Mouse (Mus musculus): ENCODE data around the gene Papola. TPM values are rescaled to one million over a fixed set of nuclear protein-coding genes. Genes with fewer than 3 reads are reported as not detected.

The Papola gene
- polyA plus RNA-seq, 1 experiment, result 99.3 TPM

DNA sequence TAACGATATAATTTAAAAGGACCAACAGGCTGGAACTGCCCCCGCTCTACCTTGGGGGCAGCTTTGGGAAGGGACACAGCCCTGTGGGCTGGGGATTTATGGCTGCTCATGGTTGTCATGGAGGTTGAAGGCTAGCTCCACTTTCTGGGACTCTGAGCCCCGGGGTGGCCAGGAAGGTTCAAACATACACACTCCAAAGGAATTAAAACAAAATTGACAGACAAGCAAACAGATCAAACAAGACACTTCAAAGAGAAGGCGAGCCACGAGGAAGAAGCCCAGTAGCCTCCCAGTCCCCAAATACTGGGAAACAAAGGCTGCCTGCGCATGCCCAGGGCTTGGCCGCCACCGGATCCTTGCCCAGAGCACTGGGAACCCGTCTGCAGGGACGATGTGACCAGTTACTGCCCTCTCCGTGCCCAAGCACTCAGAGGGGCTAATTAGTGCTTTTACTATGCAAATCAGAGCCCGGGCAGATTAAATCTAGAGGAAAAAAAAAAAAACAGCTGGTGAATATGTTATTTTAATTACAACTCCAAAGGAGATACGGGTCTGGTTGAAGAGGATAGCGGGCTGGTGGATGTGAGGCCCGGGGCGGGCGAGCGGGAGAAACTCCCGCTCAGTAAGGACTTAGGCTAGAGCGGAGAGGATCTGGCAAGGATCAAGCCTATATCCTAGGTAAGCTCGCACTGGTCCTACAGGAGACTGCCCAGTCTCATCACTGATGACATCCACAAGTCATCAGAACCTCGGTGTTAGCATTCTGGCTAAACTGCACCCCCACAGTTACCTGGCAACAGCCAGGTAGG lies 100.2 kb downstream of the Papola start:
- no peaks in the 10 kb centered on the region for H3K4me1 ChIP-seq (ENCODE audit: control insufficient read depth, insufficient read depth, low read length)
- H3K27ac ChIP-seq (ENCODE audit: insufficient read depth, low read length), result no peak overlapping the region
- 30% methylated on average over 22 of the region's 22 CpGs for WGBS
- DNase-seq, result no peak
- no peak overlapping the region for H3K4me3 ChIP-seq (replicated peaks; ENCODE audit: insufficient read depth, low read depth, low read length)
- no peak for TF ChIP-seq CTCF (IDR thresholded peaks at IDR 0.05; ENCODE audit: borderline replicate concordance, insufficient read depth, low read depth, low read length)
- no peak for TF ChIP-seq POLR2A (IDR thresholded peaks at IDR 0.05; ENCODE audit: borderline replicate concordance, insufficient read depth, low read length)
- H3K27me3 ChIP-seq (ENCODE audit: control insufficient read depth, insufficient read depth, low read length), result peaks cover 2% of the 10 kb centered on the region; the same call in 1 of the 2 replicates

Other genes with a start within 250 kb of the Papola start
- 0.68 and 0.70 TPM in 2 replicates for gene Bdkrb2, start 221.5 kb upstream of the Papola start, polyA plus RNA-seq (2012; rRNA removed)
- 0.36 TPM in 1 of 2 replicates, not detected in the other for gene Bdkrb1, start 181.6 kb upstream of the Papola start, polyA plus RNA-seq (2012; rRNA removed)
- gene Gskip, start 99.9 kb upstream of the Papola start, polyA plus RNA-seq (2012; rRNA removed), result 29.4 and 31.7 TPM in 2 replicates
- gene Atg2b, start 99.5 kb upstream of the Papola start, polyA plus RNA-seq (2012; rRNA removed), result 47.4 and 48.8 TPM in 2 replicates
- 1.3 and 2.2 TPM in 2 replicates for gene Ak7, start 78.7 kb upstream of the Papola start, polyA plus RNA-seq (2012; rRNA removed)
- gene Vrk1, start 225.5 kb downstream of the Papola start, polyA plus RNA-seq (2012; rRNA removed), result 12.9 TPM in 2 replicates

Measured in cerebellum, adult 2 months (tissue).